Mouse (Mus musculus) bone marrow, adult 2 months (tissue): ENCODE measurements around the gene Fbh1. TPM values are rescaled to one million over a fixed set of nuclear protein-coding genes. Genes with fewer than 3 reads are reported as not detected.

ENCODE experiments used
- H3K27ac ChIP-seq: fragments of 200-500 bp; 2 replicates; pipeline ENCODE4 v1.5.1; 2012; ENCODE audit warnings: low read depth, mild to moderate bottlenecking, control low read depth, inconsistent platforms, low read length; ENCODE audit not compliant: control insufficient read depth, poor library complexity, insufficient read depth
- H3K4me1 ChIP-seq: fragments of 200-500 bp; 2 replicates; pipeline ENCODE4 v1.6.1; 2011; ENCODE audit warnings: low read length; ENCODE audit not compliant: control insufficient read depth, insufficient read depth
- H3K4me3 ChIP-seq: fragments of 200-500 bp; replicated peaks from 2 replicates; pipeline ENCODE3; 2011; ENCODE audit warnings: mild to moderate bottlenecking, low read depth, low read length, control low read depth; ENCODE audit not compliant: control insufficient read depth
- CTCF ChIP-seq: fragments of 200-500 bp; IDR thresholded peaks from 2 replicates; pipeline ENCODE4 v1.5.1; 2011; ENCODE audit warnings: low read length, control low read depth; ENCODE audit not compliant: control insufficient read depth, insufficient read depth
- POLR2A ChIP-seq: fragments of 200-500 bp; IDR thresholded peaks from 2 replicates; pipeline ENCODE4 v1.6.1; 2011; ENCODE audit warnings: low read depth, mild to moderate bottlenecking, control low read depth, low read length, borderline replicate concordance; ENCODE audit not compliant: control insufficient read depth
- WGBS: fragments of 180-500 bp; shearing (Covaris S2); methylation state at CpG from one replicate; pipeline ENCODE4 v1.1.7; 2018; 5-methylcytosine and 5-hydroxymethylcytosine counted together
- polyA plus RNA-seq: library from polyadenylated mRNA; stranded (reverse); fragments of >200 nt; gene quantifications from 2 replicates; pipeline ENCODE4 v1.2.4, GENCODE M21; 2011; ENCODE audit warnings: low replicate concordance; ENCODE audit not compliant: missing spikeins, insufficient read depth, insufficient read length

Gene Fbh1
- polyA plus RNA-seq, 1 experiment = 46.6 TPM

DNA sequence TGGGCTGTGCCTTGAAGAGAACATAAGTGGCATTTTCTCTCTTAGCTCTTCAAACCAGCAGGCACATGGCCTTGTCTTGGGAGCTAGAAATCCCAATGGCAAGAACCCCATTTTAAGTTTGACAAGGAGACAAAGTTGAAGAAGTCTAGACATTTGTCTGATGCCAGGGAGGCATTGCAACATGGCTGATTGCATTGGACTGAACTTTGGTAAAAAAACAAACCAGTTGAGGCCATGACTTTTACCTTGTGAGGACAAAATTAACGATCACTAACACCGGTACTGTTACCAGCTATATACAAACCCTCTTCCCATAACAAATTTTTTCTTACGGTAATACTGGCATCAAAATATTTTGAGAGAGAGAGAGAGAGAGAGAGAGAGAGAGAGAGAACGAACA lies 84.0 kb downstream of the Fbh1 start:
- no peak overlapping the region for H3K4me3 ChIP-seq
- WGBS = 82% methylated on average over 4 of the region's 4 CpGs
- H3K27ac ChIP-seq = no peak overlapping the region
- TF ChIP-seq CTCF = no peak
- no peak for TF ChIP-seq POLR2A
- H3K4me1 ChIP-seq = no peaks in the 10 kb centered on the region; the same call in 1 of the 2 replicates

Other genes with a start within 250 kb of the Fbh1 start
- 9.1 and 24.3 TPM in 2 replicates for gene Pfkfb3, start 223.5 kb downstream of the Fbh1 start, polyA plus RNA-seq
- 167 and 240 TPM in 2 replicates for gene Rbm17, start 173.4 kb downstream of the Fbh1 start, polyA plus RNA-seq
- not detected in 2 replicates for gene Gm17490, start 151.3 kb downstream of the Fbh1 start, polyA plus RNA-seq
- gene Il2ra, start 134.8 kb downstream of the Fbh1 start, polyA plus RNA-seq = 0.57 and 3.9 TPM in 2 replicates
- gene Il15ra, start 72.3 kb downstream of the Fbh1 start, polyA plus RNA-seq = 9.3 and 10.4 TPM in 2 replicates
- 34.8 and 56.8 TPM in 2 replicates for gene Ankrd16, start 294 bp upstream of the Fbh1 start, polyA plus RNA-seq